19 mouse cellular contexts compared by ENCODE assay signal in the genomic region with DNA sequence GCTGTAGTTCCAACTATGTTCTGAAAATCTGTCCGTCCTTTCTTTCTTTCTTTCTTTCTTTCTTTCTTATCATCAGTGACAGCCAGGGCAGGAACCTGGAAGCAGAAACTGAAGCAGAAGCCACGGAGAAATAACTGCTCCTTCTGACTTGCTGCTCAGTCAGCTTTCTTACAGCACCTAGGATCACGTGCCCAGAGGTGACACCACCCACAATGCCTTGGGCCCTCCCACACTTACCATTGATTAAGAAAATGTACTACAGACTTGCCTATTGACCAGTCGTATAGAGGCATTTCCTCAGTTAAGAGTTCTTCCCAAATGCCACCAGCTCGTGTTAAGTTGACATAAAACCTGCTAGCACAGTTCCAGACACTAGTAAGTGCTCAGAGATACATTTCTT. TPM values are rescaled to one million over a fixed set of nuclear protein-coding genes. Genes with fewer than 3 reads are reported as not detected.
DNase-seq lines count a peak whose midpoint lies in the region; ATAC-seq and TF ChIP-seq lines count a peak whose summit lies in the region.
"Had no signal": no experiment of that assay in that cellular context is flagged by ENCODE, and none has a peak within 500 bp of the region (broad histone marks: within the 10 kb centered on the region; RNA-seq: fewer than 3 reads in every experiment).

No protein-coding gene starts in this region.

- no peak overlapping the region for H3K4me2 ChIP-seq in heart, embryonic 16.5 days (ENCODE audit: low read depth, low read length)
- H3K4me2 ChIP-seq in liver, embryonic 16.5 days (ENCODE audit: low read depth, low read length): no peak overlapping the region
- no peak overlapping the region for H3K4me2 ChIP-seq in forebrain, embryonic 14.5 days (ENCODE audit: low read length)

- no peak for DNase-seq in heart, adult 11 months
- peak; percentile 33 for DNase-seq in MEL (ENCODE audit: low read depth, low spot score)
- DNase-seq in embryo, embryonic 9.5 days (ENCODE audit: extremely low spot score): no peak
- DNase-seq in forebrain, embryonic 14.5 days (ENCODE audit: low spot score): no peak
- DNase-seq: B cell, adult 2 months; cerebellum, adult 18-20 months; forebrain, postnatal 0 days; heart, adult 2 months; left cerebral cortex, postnatal 4 days; lung, adult 18-20 months; lung, postnatal 4 days; midbrain, embryonic 14.5 days; retina, postnatal 1 day; right cerebral cortex, postnatal 4 days; thymus, adult 18-20 months had no signal

- peaks cover 50% of the 10 kb centered on the region for H3K4me1 ChIP-seq in heart, embryonic 16.5 days (ENCODE audit: control insufficient read depth, insufficient read depth, low read length)
- H3K4me1 ChIP-seq in MEL (ENCODE audit: control insufficient read depth in 1 of 2, insufficient read depth in 2 of 2, low read length in 2 of 2): peaks cover 33 to 38% of the 10 kb centered on the region in 2 experiments
- H3K4me1 ChIP-seq in liver, embryonic 16.5 days (ENCODE audit: control insufficient read depth, low read depth, low read length): peaks cover 25% of the 10 kb centered on the region
- no peaks in the 10 kb centered on the region for H3K4me1 ChIP-seq in forebrain, embryonic 14.5 days (ENCODE audit: control insufficient read depth, insufficient read depth, low read length)

- TF ChIP-seq RAD21 in MEL (IDR thresholded peaks at IDR 0.05; ENCODE audit: low read depth, low read length): no peak

- 0 out of 2 replicates have a peak overlapping the region, but pooled peaks have one; percentile 4 for H3K27ac ChIP-seq in heart, embryonic 16.5 days (ENCODE audit: low read length)
- H3K27ac ChIP-seq in MEL (ENCODE audit: control insufficient read depth, low read depth, low read length): no peak overlapping the region
- H3K27ac ChIP-seq in liver, embryonic 16.5 days (ENCODE audit: low read length): 0 out of 2 replicates have a peak overlapping the region, but pooled peaks have one; percentile 55
- no peak overlapping the region for H3K27ac ChIP-seq in forebrain, embryonic 14.5 days (ENCODE audit: low read depth, low read length)
- H3K27ac ChIP-seq: hindbrain, embryonic 10.5 days had no signal

- H3K4me3 ChIP-seq in heart, embryonic 16.5 days (ENCODE audit: low read length): no peak overlapping the region
- no peak overlapping the region for H3K4me3 ChIP-seq in MEL (ENCODE audit: control insufficient read depth in 1 of 2, insufficient read depth in 1 of 2, low read depth in 2 of 2, low read length in 2 of 2)
- H3K4me3 ChIP-seq in liver, embryonic 16.5 days (ENCODE audit: low read depth, low read length): no peak overlapping the region
- H3K4me3 ChIP-seq in forebrain, embryonic 14.5 days (ENCODE audit: low read depth, low read length): no peak overlapping the region
- H3K4me3 ChIP-seq: heart, adult 2 months; hindbrain, embryonic 10.5 days had no signal

- no peak overlapping the region for H3K9ac ChIP-seq in heart, embryonic 16.5 days (ENCODE audit: low read length)
- no peak overlapping the region for H3K9ac ChIP-seq in MEL (ENCODE audit: control insufficient read depth, low read depth, low read length, poor library complexity, severe bottlenecking)
- no peak overlapping the region for H3K9ac ChIP-seq in liver, embryonic 16.5 days (ENCODE audit: low read depth, low read length)
- H3K9ac ChIP-seq in forebrain, embryonic 14.5 days (ENCODE audit: low read length): no peak overlapping the region
- H3K9ac ChIP-seq: forebrain, postnatal 0 days had no signal

- H3K79me2 ChIP-seq in MEL (ENCODE audit: control insufficient read depth, insufficient read depth, low read length, poor library complexity): peaks cover 58% of the 10 kb centered on the region

- no peaks in the 10 kb centered on the region for H3K9me3 ChIP-seq in heart, embryonic 16.5 days (replicated peaks; ENCODE audit: control insufficient read depth, low read length)
- H3K9me3 ChIP-seq in MEL (replicated peaks; ENCODE audit: insufficient read depth, low read length): no peaks in the 10 kb centered on the region
- no peaks in the 10 kb centered on the region for H3K9me3 ChIP-seq in liver, embryonic 16.5 days (replicated peaks; ENCODE audit: control insufficient read depth, low read length)
- H3K9me3 ChIP-seq in forebrain, embryonic 14.5 days (replicated peaks; ENCODE audit: control insufficient read depth, low read length): no peaks in the 10 kb centered on the region
- H3K9me3 ChIP-seq: hindbrain, embryonic 10.5 days had no signal

- TF ChIP-seq EP300 in MEL (IDR thresholded peaks at IDR 0.05; ENCODE audit: low read depth in 1 of 2, low read length in 2 of 2): no peak

- TF ChIP-seq POLR2A in MEL (IDR thresholded peaks at IDR 0.05; ENCODE audit: control insufficient read depth in 1 of 2, insufficient read depth in 1 of 2, low read depth in 1 of 2, low read length in 2 of 2, poor library complexity in 1 of 2): no peak

- peaks cover 3% of the 10 kb centered on the region; the same call in 1 of the 2 replicates for H3K36me3 ChIP-seq in heart, embryonic 16.5 days (ENCODE audit: control insufficient read depth, insufficient read depth)
- H3K36me3 ChIP-seq in MEL (ENCODE audit: control insufficient read depth in 1 of 2, insufficient read depth in 2 of 2, low read length in 2 of 2): peaks cover 0 to 63% of the 10 kb centered on the region in 2 experiments; a peak in 3 of 4 replicates
- no peaks in the 10 kb centered on the region for H3K36me3 ChIP-seq in liver, embryonic 16.5 days (ENCODE audit: control insufficient read depth, insufficient read depth)
- no peaks in the 10 kb centered on the region for H3K36me3 ChIP-seq in forebrain, embryonic 14.5 days (ENCODE audit: control insufficient read depth, insufficient read depth, low read length)
- H3K36me3 ChIP-seq: hindbrain, embryonic 10.5 days had no signal

- no peak for ATAC-seq in heart, embryonic 16.5 days (replicated peaks; ENCODE audit: extremely low read depth, insufficient read depth, low FRiP score)
- peak; percentile 89 for ATAC-seq in erythroid progenitor cell, adult 5-6 weeks (replicated peaks; ENCODE audit: low FRiP score, poor library complexity, severe bottlenecking)
- peak; percentile 79 for ATAC-seq in liver, embryonic 16.5 days (ENCODE audit: low read depth)
- no peak for ATAC-seq in forebrain, embryonic 14.5 days
- ATAC-seq: forebrain, postnatal 0 days had no signal

- H3K27me3 ChIP-seq in heart, embryonic 16.5 days (ENCODE audit: control insufficient read depth, insufficient read depth, low read length): no peaks in the 10 kb centered on the region
- no peaks in the 10 kb centered on the region for H3K27me3 ChIP-seq in MEL (ENCODE audit: control insufficient read depth in 1 of 2, insufficient read depth in 2 of 2, low read length in 2 of 2)
- H3K27me3 ChIP-seq in liver, embryonic 16.5 days (ENCODE audit: control insufficient read depth, insufficient read depth, low read depth, low read length): no peaks in the 10 kb centered on the region
- H3K27me3 ChIP-seq in forebrain, embryonic 14.5 days (replicated peaks; ENCODE audit: control insufficient read depth, insufficient read depth, low read length): no peaks in the 10 kb centered on the region

- TF ChIP-seq CTCF in MEL (IDR thresholded peaks at IDR 0.05 in 2 of 3, conservative IDR thresholded peaks at IDR 0.05 in 1 of 3; ENCODE audit: control insufficient read depth in 1 of 3, insufficient read depth in 1 of 3, low read depth in 2 of 3, low read length in 3 of 3, poor library complexity in 1 of 3, severe bottlenecking in 1 of 3): no peak

- 54% methylated on average over 5 of the region's 5 CpGs for WGBS in heart, embryonic 16.5 days
- 38% methylated on average over 5 of the region's 5 CpGs for WGBS in liver, embryonic 16.5 days (ENCODE audit: insufficient replicate concordance)
- 82% methylated on average over 5 of the region's 5 CpGs for WGBS in forebrain, embryonic 14.5 days

TF ChIP-seq in MEL, 35 proteins besides CTCF, POLR2A, EP300 and RAD21:
- TF ChIP-seq USF2 (IDR thresholded peaks at IDR 0.05; ENCODE audit: borderline replicate concordance in 1 of 2, insufficient read depth in 1 of 2, low read depth in 1 of 2, low read length in 2 of 2) (peak in 1 of 2 experiments; percentile 40; a peak in 1 of 4 replicates), ZNF384 (IDR thresholded peaks at IDR 0.05; ENCODE audit: low read depth, low read length) (no peak), USF1 (IDR thresholded peaks at IDR 0.05; ENCODE audit: low read depth, low read length) (peak; percentile 83), CHD1 (IDR thresholded peaks at IDR 0.05; ENCODE audit: low read depth, low read length) (no peak), MAX (IDR thresholded peaks at IDR 0.05; ENCODE audit: low read length) (peak; percentile 28; the same call in 1 of the 2 replicates), ZMIZ1 (IDR thresholded peaks at IDR 0.05; ENCODE audit: low read depth, low read length) (no peak), NELFE (IDR thresholded peaks at IDR 0.05; ENCODE audit: low read depth, low read length) (no peak)
TF ChIP-seq in MEL: peak in this region for 3.

RNA-seq across cellular contexts. Expression of gene Ppp1r12a, which starts 12.1 kb away (rescaled TPM):
- polyA plus RNA-seq in heart, embryonic 16.5 days (2015; fragmentation: Nextera tagmentation; extraction: Ambion mirVana): 91.0 and 95.4 TPM in 2 replicates
- total RNA-seq in MEL (2012; rRNA removed): 59.1 and 62.1 TPM in 2 replicates
- 10 to 100 TPM; 46.5 to 86.6 TPM for polyA plus RNA-seq in MEL (2012; ENCODE audit: insufficient read depth in 1 of 2, insufficient read length in 2 of 2, low read depth in 1 of 2, low replicate concordance in 2 of 2, missing spikeins in 1 of 2)
- total RNA-seq in erythroid progenitor cell, adult 5-6 weeks (2015; ENCODE audit: low replicate concordance): 70.0 and 106 TPM in 2 replicates
- total RNA-seq in erythroid progenitor cell, adult 5-6 weeks (2017; ENCODE audit: low replicate concordance): 157 and 169 TPM in 2 replicates
- 29.7 and 30.5 TPM in 2 replicates for polyA plus RNA-seq in liver, embryonic 16.5 days (2015; fragmentation: Nextera tagmentation; extraction: Ambion mirVana)
- polyA plus RNA-seq in forebrain, embryonic 14.5 days (2014; fragmentation: Nextera tagmentation; extraction: Ambion mirVana): 64.9 and 71.5 TPM in 2 replicates

Comparison
In these comparisons a context has a peak if more than half of its experiments do, and no peak if none do; other contexts are left out.
1. ATAC-seq: peak in erythroid progenitor cell, adult 5-6 weeks (single experiment) and liver, embryonic 16.5 days (single experiment); none in heart, embryonic 16.5 days (single experiment) and forebrain, embryonic 14.5 days (single experiment).
2. H3K27ac ChIP-seq: peak in heart, embryonic 16.5 days (single experiment) and liver, embryonic 16.5 days (single experiment); none in MEL (single experiment) and forebrain, embryonic 14.5 days (single experiment).